Mouse (Mus musculus): ENCODE measurements around the gene C4b. TPM values are rescaled to one million over a fixed set of nuclear protein-coding genes. Genes with fewer than 3 reads are reported as not detected.

Gene C4b
- polyA plus RNA-seq, 1 experiment from 2014 or later = 0.21 TPM

- ATAC-seq (ENCODE audit: extremely low read depth, insufficient number of reproducible peaks, low FRiP score, low TSS enrichment) = no peak
- 56% methylated on average over 14 of the region's 14 CpGs for WGBS
- no peak overlapping the region for H3K4me2 ChIP-seq
- H3K27ac ChIP-seq (replicated peaks) = peak overlapping the region; percentile 3
- 0 out of 2 replicates have a peak, but pooled peaks cover 10% of the 10 kb centered on the region for H3K27me3 ChIP-seq (replicated peaks)
- H3K9ac ChIP-seq = no peak overlapping the region
- peaks cover 9% of the 10 kb centered on the region; the same call in 1 of the 2 replicates for H3K4me1 ChIP-seq
- H3K4me3 ChIP-seq = no peak overlapping the region
- no peaks in the 10 kb centered on the region for H3K9me3 ChIP-seq
- H3K36me3 ChIP-seq = no peaks in the 10 kb centered on the region
These were observed 43.9 kb downstream of the C4b start for GRCm38 (mm10) chr17:34699575-34700408.

GRCm38 (mm10) chr17:34692906-34693305, 50.8 kb downstream of the C4b start:
- 60% methylated on average over 7 of the region's 7 CpGs for WGBS
- 0 out of 2 replicates have a peak, but pooled peaks cover 7% of the 10 kb centered on the region for H3K4me1 ChIP-seq
- H3K9ac ChIP-seq = no peak overlapping the region
- H3K36me3 ChIP-seq = no peaks in the 10 kb centered on the region
- H3K27me3 ChIP-seq (replicated peaks) = peaks cover 4% of the 10 kb centered on the region; the same call in 1 of the 2 replicates
- H3K4me3 ChIP-seq = no peak overlapping the region
- no peaks in the 10 kb centered on the region for H3K9me3 ChIP-seq
- no peak overlapping the region for H3K4me2 ChIP-seq
- no peak for ATAC-seq (ENCODE audit: extremely low read depth, insufficient number of reproducible peaks, low FRiP score, low TSS enrichment)
- 0 out of 2 replicates have a peak overlapping the region, but pooled peaks have one; percentile 20 for H3K27ac ChIP-seq (replicated peaks)

- Histone ChIP-seq H3K9ac (no peak overlapping the region), H3K27ac (replicated peaks) (no peak overlapping the region), H3K27me3 (replicated peaks) (peaks cover 4% of the 10 kb centered on the region; the same call in 1 of the 2 replicates), H3K4me2 (no peak overlapping the region), H3K36me3 (no peaks in the 10 kb centered on the region), H3K4me3 (no peak overlapping the region), H3K9me3 (no peaks in the 10 kb centered on the region), H3K4me1 (peaks cover 14% of the 10 kb centered on the region)
- no peak for ATAC-seq (ENCODE audit: extremely low read depth, insufficient number of reproducible peaks, low FRiP score, low TSS enrichment)
- WGBS = 43% methylated on average over 4 of the region's 4 CpGs
These were observed 53.2 kb downstream of the C4b start for GRCm38 (mm10) chr17:34690458-34690857.

- 89% methylated on average over 7 of the region's 7 CpGs for WGBS
- Histone ChIP-seq H3K27me3 (replicated peaks) (no peaks in the 10 kb centered on the region; the same call in 1 of the 2 replicates), H3K9me3 (no peaks in the 10 kb centered on the region), H3K27ac (replicated peaks) (no peak overlapping the region), H3K4me2 (no peak overlapping the region), H3K36me3 (no peaks in the 10 kb centered on the region), H3K4me3 (no peak overlapping the region), H3K4me1 (peaks cover 30% of the 10 kb centered on the region), H3K9ac (no peak overlapping the region)
- no peak for ATAC-seq (ENCODE audit: extremely low read depth, insufficient number of reproducible peaks, low FRiP score, low TSS enrichment)
These were observed 54.8 kb downstream of the C4b start for GRCm38 (mm10) chr17:34688889-34689288.

- Histone ChIP-seq H3K9me3 (no peaks in the 10 kb centered on the region), H3K4me1 (peaks cover 46% of the 10 kb centered on the region), H3K27ac (replicated peaks) (peak overlapping the region; percentile 74), H3K4me2 (no peak overlapping the region), H3K27me3 (replicated peaks) (peaks cover 3% of the 10 kb centered on the region), H3K36me3 (no peaks in the 10 kb centered on the region), H3K4me3 (no peak overlapping the region), H3K9ac (peak overlapping the region; percentile 25; the same call in 1 of the 2 replicates)
- peak; percentile 38; the same call in 1 of the 2 replicates for ATAC-seq (ENCODE audit: extremely low read depth, insufficient number of reproducible peaks, low FRiP score, low TSS enrichment)
- WGBS = 70% methylated on average over 28 of the region's 28 CpGs
These were observed 58.3 kb downstream of the C4b start for GRCm38 (mm10) chr17:34685120-34686110.

- no peaks in the 10 kb centered on the region for H3K9me3 ChIP-seq
- no peak for ATAC-seq (ENCODE audit: extremely low read depth, insufficient number of reproducible peaks, low FRiP score, low TSS enrichment)
- H3K4me2 ChIP-seq = no peak overlapping the region
- H3K27me3 ChIP-seq (replicated peaks) = peaks cover 13% of the 10 kb centered on the region
- H3K4me1 ChIP-seq = peaks cover 46% of the 10 kb centered on the region
- H3K9ac ChIP-seq = 0 out of 2 replicates have a peak overlapping the region, but pooled peaks have one; percentile 19
- no peaks in the 10 kb centered on the region for H3K36me3 ChIP-seq
- H3K4me3 ChIP-seq = no peak overlapping the region
- peak overlapping the region; percentile 67 for H3K27ac ChIP-seq (replicated peaks)
- 41% methylated on average over 9 of the region's 9 CpGs for whole genome bisulfite sequencing
These were observed 59.3 kb downstream of the C4b start for GRCm38 (mm10) chr17:34684253-34684893.

- Histone ChIP-seq H3K4me2 (no peak overlapping the region), H3K36me3 (no peaks in the 10 kb centered on the region)
These were observed 59.9 kb downstream of the C4b start for GRCm38 (mm10) chr17:34683686-34684220.

GRCm38 (mm10) chr17:34683179-34683578, 60.5 kb downstream of the C4b start:
- WGBS = 73% methylated on average over 8 of the region's 8 CpGs
- Histone ChIP-seq H3K4me3 (no peak overlapping the region), H3K27me3 (replicated peaks) (peaks cover 25% of the 10 kb centered on the region), H3K27ac (replicated peaks) (no peak overlapping the region), H3K36me3 (no peaks in the 10 kb centered on the region), H3K9me3 (no peaks in the 10 kb centered on the region), H3K4me2 (no peak overlapping the region), H3K9ac (no peak overlapping the region), H3K4me1 (peaks cover 46% of the 10 kb centered on the region)
- ATAC-seq (ENCODE audit: extremely low read depth, insufficient number of reproducible peaks, low FRiP score, low TSS enrichment) = no peak

More at GRCm38 (mm10) chr17:34683686-34684220, 59.9 kb downstream of the C4b start:
- WGBS = 65% methylated on average over 10 of the region's 10 CpGs
- 0 out of 2 replicates have a peak overlapping the region, but pooled peaks have one; percentile 19 for H3K9ac ChIP-seq
- H3K4me3 ChIP-seq = no peak overlapping the region
- H3K27me3 ChIP-seq (replicated peaks) = peaks cover 19% of the 10 kb centered on the region
- peaks cover 46% of the 10 kb centered on the region for H3K4me1 ChIP-seq
- H3K9me3 ChIP-seq = no peaks in the 10 kb centered on the region
- ATAC-seq (ENCODE audit: extremely low read depth, insufficient number of reproducible peaks, low FRiP score, low TSS enrichment) = no peak
- peak overlapping the region; percentile 67; the same call in 1 of the 2 replicates for H3K27ac ChIP-seq (replicated peaks)

GRCm38 (mm10) chr17:34681881-34682536, 61.7 kb downstream of the C4b start:
- Histone ChIP-seq H3K27ac (replicated peaks) (no peak overlapping the region), H3K27me3 (replicated peaks) (peaks cover 37% of the 10 kb centered on the region), H3K36me3 (no peaks in the 10 kb centered on the region), H3K9me3 (no peaks in the 10 kb centered on the region), H3K9ac (peak overlapping the region; percentile 3; the same call in 1 of the 2 replicates), H3K4me2 (0 out of 2 replicates have a peak overlapping the region, but pooled peaks have one; percentile 13), H3K4me3 (no peak overlapping the region), H3K4me1 (peaks cover 46% of the 10 kb centered on the region)
- no peak for ATAC-seq (ENCODE audit: extremely low read depth, insufficient number of reproducible peaks, low FRiP score, low TSS enrichment)
- WGBS = 59% methylated on average over 11 of the region's 11 CpGs

- Histone ChIP-seq H3K27ac (replicated peaks) (no peak overlapping the region), H3K9ac (no peak overlapping the region), H3K4me3 (no peak overlapping the region), H3K36me3 (no peaks in the 10 kb centered on the region), H3K9me3 (no peaks in the 10 kb centered on the region), H3K4me1 (peaks cover 52% of the 10 kb centered on the region), H3K4me2 (peak overlapping the region; percentile 13; the same call in 1 of the 2 replicates), H3K27me3 (replicated peaks) (peaks cover 45% of the 10 kb centered on the region)
- ATAC-seq (ENCODE audit: extremely low read depth, insufficient number of reproducible peaks, low FRiP score, low TSS enrichment) = no peak
- 65% methylated on average over 17 of the region's 17 CpGs for WGBS
These were observed 62.5 kb downstream of the C4b start for GRCm38 (mm10) chr17:34681132-34681571.

Measured in heart, embryonic 13.5 days (tissue).